Mouse (Mus musculus) intestine, embryonic 16.5 days (tissue): ENCODE measurements around the gene Glt1d1. TPM values are rescaled to one million over a fixed set of nuclear protein-coding genes. Genes with fewer than 3 reads are reported as not detected.
A peak's percentile ranks its signal among the peaks of the same experiment; 100 is the strongest.
"Not testable (repeated sequence)": the region's sequence is repeated elsewhere in the genome, so short reads cannot be mapped to it uniquely, and the experiment has no call there.

ENCODE experiments used
- ATAC-seq: fragments of 200-750 bp; cut with Nextera tagmentation; 2 replicates; pipeline ENCODE4 v1.8.0; 2017; ENCODE audit warnings: moderate TSS enrichment, moderate library complexity
- H3K27ac ChIP-seq: fragments of 300-500 bp; sonication (generic); 2 replicates; pipeline ENCODE4 v1.5.1; 2014; ENCODE audit warnings: mild to moderate bottlenecking, low read length
- H3K27me3 ChIP-seq: fragments of 300-500 bp; sonication (generic); replicated peaks from 2 replicates; pipeline ENCODE4 v1.6.1; 2014; ENCODE audit warnings: low read length, control low read depth, mixed read lengths; ENCODE audit not compliant: control insufficient read depth, insufficient read depth
- H3K36me3 ChIP-seq: fragments of 300-500 bp; sonication (generic); 2 replicates; pipeline ENCODE4 v1.6.1; 2014; ENCODE audit warnings: low read length, control low read depth; ENCODE audit not compliant: control insufficient read depth, insufficient read depth
- H3K4me1 ChIP-seq: fragments of 300-500 bp; sonication (generic); 2 replicates; pipeline ENCODE4 v1.6.1; 2014; ENCODE audit warnings: low read length, control low read depth, mixed read lengths; ENCODE audit not compliant: control insufficient read depth, insufficient read depth
- H3K4me2 ChIP-seq: fragments of 300-500 bp; sonication (generic); 2 replicates; pipeline ENCODE4 v1.6.1; 2014; ENCODE audit warnings: low read depth, low read length, control low read depth
- H3K4me3 ChIP-seq: fragments of 300-500 bp; sonication (generic); 2 replicates; pipeline ENCODE4 v1.5.1; 2014; ENCODE audit warnings: mild to moderate bottlenecking, low read length
- H3K9ac ChIP-seq: fragments of 300-500 bp; sonication (generic); 2 replicates; pipeline ENCODE4 v1.6.1; 2014; ENCODE audit warnings: low read depth, low read length
- H3K9me3 ChIP-seq: fragments of 300-500 bp; sonication (generic); 2 replicates; pipeline ENCODE4 v1.6.1; 2016; ENCODE audit warnings: low read length, control low read depth; ENCODE audit not compliant: control insufficient read depth
- WGBS: fragments of 180-500 bp; shearing (Covaris S2); extraction: QIAGEN DNeasy Blood & Tissue Kit; methylation state at CpG from one replicate; pipeline ENCODE4 v1.1.7; 2014; 5-methylcytosine and 5-hydroxymethylcytosine counted together
- polyA plus RNA-seq: library from polyadenylated mRNA; unstranded; fragments of >200 nt; fragmentation: Nextera tagmentation; extraction: Ambion mirVana; gene quantifications from 2 replicates; pipeline ENCODE4 v1.2.1, GENCODE M21; 2015

Glt1d1 gene
- polyA plus RNA-seq, 1 experiment from 2014 or later, result 0.13 TPM

- H3K9ac ChIP-seq, H3K27ac ChIP-seq, H3K4me2 ChIP-seq, H3K9me3 ChIP-seq, H3K27me3 ChIP-seq, H3K36me3 ChIP-seq, ATAC-seq, H3K4me3 ChIP-seq, H3K4me1 ChIP-seq: not testable (repeated sequence)
- 89% methylated on average over 3 of the region's 3 CpGs for WGBS
Observed at GRCm38 (mm10) chr5:127749540-127749939, 117.5 kb downstream of the Glt1d1 start.

- Histone ChIP-seq H3K4me2 (no peak overlapping the region), H3K27me3 (no peaks in the 10 kb centered on the region), H3K9me3 (no peaks in the 10 kb centered on the region), H3K4me3 (no peak overlapping the region), H3K36me3 (no peaks in the 10 kb centered on the region), H3K9ac (no peak overlapping the region), H3K4me1 (peaks cover 4% of the 10 kb centered on the region; the same call in 1 of the 2 replicates), H3K27ac (peak overlapping the region; percentile 4; the same call in 1 of the 2 replicates)
- 24% methylated on average over 20 of the region's 20 CpGs for WGBS
- peak; percentile 58 for ATAC-seq
Observed at GRCm38 (mm10) chr5:127751262-127751975, 119.4 kb downstream of the Glt1d1 start.

- WGBS, result 71% methylated on average over 4 of the region's 4 CpGs
- Histone ChIP-seq H3K27me3 (no peaks in the 10 kb centered on the region), H3K4me2 (no peak overlapping the region), H3K27ac (no peak overlapping the region), H3K4me1 (peaks cover 4% of the 10 kb centered on the region; the same call in 1 of the 2 replicates), H3K9ac (no peak overlapping the region), H3K4me3 (no peak overlapping the region), H3K9me3 (no peaks in the 10 kb centered on the region), H3K36me3 (no peaks in the 10 kb centered on the region)
- no peak for ATAC-seq
Observed at GRCm38 (mm10) chr5:127755594-127755993, 123.5 kb downstream of the Glt1d1 start.

GRCm38 (mm10) chr5:127756011-127756410, 123.9 kb downstream of the Glt1d1 start:
- Histone ChIP-seq H3K9ac (no peak overlapping the region), H3K9me3 (no peaks in the 10 kb centered on the region), H3K4me3 (no peak overlapping the region), H3K36me3 (no peaks in the 10 kb centered on the region), H3K27me3 (no peaks in the 10 kb centered on the region), H3K4me1 (peaks cover under 1% of the 10 kb centered on the region; the same call in 1 of the 2 replicates), H3K27ac (no peak overlapping the region), H3K4me2 (no peak overlapping the region)
- 80% methylated on average over 3 of the region's 3 CpGs for WGBS
- no peak for ATAC-seq

GRCm38 (mm10) chr5:127756671-127757423, 124.8 kb downstream of the Glt1d1 start:
- no peak overlapping the region for H3K4me3 ChIP-seq
- no peak overlapping the region for H3K9ac ChIP-seq
- no peak for ATAC-seq
- no peaks in the 10 kb centered on the region for H3K27me3 ChIP-seq
- no peak overlapping the region for H3K27ac ChIP-seq
- no peak overlapping the region for H3K4me2 ChIP-seq
- H3K9me3 ChIP-seq, result no peaks in the 10 kb centered on the region
- H3K4me1 ChIP-seq, result no peaks in the 10 kb centered on the region
- H3K36me3 ChIP-seq, result no peaks in the 10 kb centered on the region
- WGBS, result 76% methylated on average over 4 of the region's 4 CpGs

GRCm38 (mm10) chr5:127758576-127758975, 126.5 kb downstream of the Glt1d1 start:
- Histone ChIP-seq H3K4me2 (no peak overlapping the region), H3K4me1 (no peaks in the 10 kb centered on the region), H3K27ac (no peak overlapping the region), H3K9ac (no peak overlapping the region), H3K9me3 (no peaks in the 10 kb centered on the region), H3K36me3 (no peaks in the 10 kb centered on the region), H3K27me3 (no peaks in the 10 kb centered on the region), H3K4me3 (no peak overlapping the region)
- ATAC-seq, result no peak
- WGBS, result 76% methylated on average over 4 of the region's 4 CpGs

Other genes with a start within 250 kb of the Glt1d1 start
- 15.2 and 19.7 TPM in 2 replicates for gene Slc15a4, start 635 bp downstream of the Glt1d1 start, polyA plus RNA-seq